Mouse (Mus musculus) embryonic facial prominence, embryonic 10.5 days (tissue): ENCODE measurements around the gene Alpl. TPM values are rescaled to one million over a fixed set of nuclear protein-coding genes. Genes with fewer than 3 reads are reported as not detected.

Experiments
- DNase-seq: peaks from one replicate; pipeline ENCODE4 v3.0.0-alpha.2; 2017; ENCODE audit warnings: low spot score
- H3K27ac ChIP-seq: fragments of 300-500 bp; sonication (generic); replicated peaks from 2 replicates; pipeline ENCODE4 v1.5.1; 2016; ENCODE audit warnings: mild to moderate bottlenecking
- H3K27me3 ChIP-seq: fragments of 300-500 bp; sonication (generic); replicated peaks from 2 replicates; pipeline ENCODE4 v1.6.1; 2016; ENCODE audit warnings: low read depth, mild to moderate bottlenecking; ENCODE audit not compliant: poor library complexity, severe bottlenecking
- H3K36me3 ChIP-seq: fragments of 300-500 bp; sonication (generic); replicated peaks from 2 replicates; pipeline ENCODE4 v1.6.1; 2016; ENCODE audit warnings: mild to moderate bottlenecking, moderate library complexity
- H3K4me1 ChIP-seq: fragments of 300-500 bp; sonication (generic); 2 replicates; pipeline ENCODE4 v1.6.1; 2016
- H3K4me3 ChIP-seq: fragments of 300-500 bp; sonication (generic); 2 replicates; pipeline ENCODE4 v1.5.1; 2016; ENCODE audit warnings: mild to moderate bottlenecking, moderate library complexity
- H3K9me3 ChIP-seq: fragments of 300-500 bp; sonication (generic); 2 replicates; pipeline ENCODE4 v1.6.1; 2016; ENCODE audit warnings: mild to moderate bottlenecking
- WGBS: fragments of 180-500 bp; shearing (Covaris S2); methylation state at CpG from one replicate; pipeline ENCODE4 v1.1.7; 2016; 5-methylcytosine and 5-hydroxymethylcytosine counted together
- polyA plus RNA-seq: library from polyadenylated mRNA; unstranded; fragments of >200 nt; fragmentation: Nextera tagmentation; extraction: Ambion mirVana; gene quantifications from 2 replicates; pipeline ENCODE4 v1.2.1, GENCODE M21; 2016

Gene Alpl
- polyA plus RNA-seq, 1 experiment from 2014 or later = 12.9 TPM

GRCm38 (mm10) chr4:137747091-137747490, 49.1 kb downstream of the Alpl start:
- Histone ChIP-seq H3K27ac (no peak overlapping the region), H3K27me3 (0 out of 2 replicates have a peak, but pooled peaks cover 5% of the 10 kb centered on the region), H3K4me3 (no peak overlapping the region), H3K36me3 (peaks cover 6% of the 10 kb centered on the region; the same call in 1 of the 2 replicates), H3K4me1 (peaks cover 35% of the 10 kb centered on the region), H3K9me3 (no peaks in the 10 kb centered on the region)
- no peak for DNase-seq
- WGBS = 83% methylated on average over 9 of the region's 9 CpGs

- peaks cover 6% of the 10 kb centered on the region; the same call in 1 of the 2 replicates for H3K36me3 ChIP-seq
- H3K27me3 ChIP-seq = no peaks in the 10 kb centered on the region
- peak overlapping the region; percentile 61; the same call in 1 of the 2 replicates for H3K27ac ChIP-seq
- H3K9me3 ChIP-seq = no peaks in the 10 kb centered on the region
- 69% methylated on average over 13 of the region's 13 CpGs for WGBS
- H3K4me1 ChIP-seq = peaks cover 14% of the 10 kb centered on the region
- H3K4me3 ChIP-seq = no peak overlapping the region
- peak; percentile 35 for DNase-seq
Measured at GRCm38 (mm10) chr4:137744433-137744918, 51.7 kb downstream of the Alpl start.

GRCm38 (mm10) chr4:137743791-137744190, 52.4 kb downstream of the Alpl start:
- H3K4me1 ChIP-seq = peaks cover 14% of the 10 kb centered on the region
- no peak overlapping the region for H3K27ac ChIP-seq
- no peak overlapping the region for H3K4me3 ChIP-seq
- H3K27me3 ChIP-seq = no peaks in the 10 kb centered on the region
- H3K36me3 ChIP-seq = peaks cover 6% of the 10 kb centered on the region; the same call in 1 of the 2 replicates
- WGBS = 67% methylated on average over 7 of the region's 7 CpGs
- DNase-seq = no peak
- no peaks in the 10 kb centered on the region for H3K9me3 ChIP-seq

- Histone ChIP-seq H3K36me3 (no peaks in the 10 kb centered on the region), H3K27me3 (no peaks in the 10 kb centered on the region), H3K4me3 (no peak overlapping the region), H3K9me3 (no peaks in the 10 kb centered on the region), H3K4me1 (peaks cover 44% of the 10 kb centered on the region), H3K27ac (no peak overlapping the region)
- DNase-seq = no peak
- 88% methylated on average over 7 of the region's 7 CpGs for WGBS
Measured at GRCm38 (mm10) chr4:137740350-137740749, 55.8 kb downstream of the Alpl start.

GRCm38 (mm10) chr4:137739151-137739923, 56.8 kb downstream of the Alpl start:
- Histone ChIP-seq H3K4me3 (peak overlapping the region; percentile 32), H3K27ac (no peak overlapping the region), H3K36me3 (no peaks in the 10 kb centered on the region), H3K4me1 (peaks cover 50% of the 10 kb centered on the region), H3K9me3 (no peaks in the 10 kb centered on the region), H3K27me3 (no peaks in the 10 kb centered on the region)
- DNase-seq = peak; percentile 61
- WGBS = 52% methylated on average over 9 of the region's 9 CpGs

- H3K36me3 ChIP-seq = no peaks in the 10 kb centered on the region
- H3K9me3 ChIP-seq = no peaks in the 10 kb centered on the region
- 48% methylated on average over 3 of the region's 3 CpGs for WGBS
- 0 out of 2 replicates have a peak, but pooled peaks cover 4% of the 10 kb centered on the region for H3K27me3 ChIP-seq
- peaks cover 50% of the 10 kb centered on the region for H3K4me1 ChIP-seq
- DNase-seq = no peak
- no peak overlapping the region for H3K27ac ChIP-seq
- H3K4me3 ChIP-seq = no peak overlapping the region
Measured at GRCm38 (mm10) chr4:137737760-137738159, 58.4 kb downstream of the Alpl start.

GRCm38 (mm10) chr4:137736220-137736701, 59.9 kb downstream of the Alpl start:
- 54% methylated on average over 11 of the region's 11 CpGs for WGBS
- Histone ChIP-seq H3K4me1 (peaks cover 53% of the 10 kb centered on the region), H3K36me3 (no peaks in the 10 kb centered on the region), H3K27me3 (peaks cover 17% of the 10 kb centered on the region), H3K27ac (peak overlapping the region; percentile 70), H3K9me3 (no peaks in the 10 kb centered on the region), H3K4me3 (no peak overlapping the region)
- DNase-seq = no peak

- Histone ChIP-seq H3K9me3 (no peaks in the 10 kb centered on the region), H3K27ac (no peak overlapping the region), H3K4me3 (no peak overlapping the region), H3K36me3 (no peaks in the 10 kb centered on the region), H3K27me3 (peaks cover 43% of the 10 kb centered on the region), H3K4me1 (peaks cover 54% of the 10 kb centered on the region)
- no peak for DNase-seq
- 69% methylated on average over 5 of the region's 5 CpGs for WGBS
Measured at GRCm38 (mm10) chr4:137733459-137733858, 62.7 kb downstream of the Alpl start.

- Histone ChIP-seq H3K9me3 (no peaks in the 10 kb centered on the region), H3K4me1 (peaks cover 54% of the 10 kb centered on the region)
- WGBS = 78% methylated on average over 3 of the region's 3 CpGs
Measured at GRCm38 (mm10) chr4:137732962-137733361, 63.2 kb downstream of the Alpl start.

GRCm38 (mm10) chr4:137732361-137732760, 63.8 kb downstream of the Alpl start:
- Histone ChIP-seq H3K4me3 (no peak overlapping the region), H3K27me3 (peaks cover 54% of the 10 kb centered on the region), H3K36me3 (no peaks in the 10 kb centered on the region), H3K4me1 (peaks cover 54% of the 10 kb centered on the region), H3K9me3 (no peaks in the 10 kb centered on the region), H3K27ac (no peak overlapping the region; the same call in 1 of the 2 replicates)
- no peak for DNase-seq
- 76% methylated on average over 3 of the region's 3 CpGs for WGBS

More at GRCm38 (mm10) chr4:137732962-137733361, 63.2 kb downstream of the Alpl start:
- Histone ChIP-seq H3K27me3 (peaks cover 48% of the 10 kb centered on the region), H3K36me3 (no peaks in the 10 kb centered on the region), H3K4me3 (no peak overlapping the region), H3K27ac (no peak overlapping the region; the same call in 1 of the 2 replicates)
- no peak for DNase-seq

- peaks cover 59% of the 10 kb centered on the region for H3K27me3 ChIP-seq
- H3K27ac ChIP-seq = peak overlapping the region; percentile 14; the same call in 1 of the 2 replicates
- H3K36me3 ChIP-seq = no peaks in the 10 kb centered on the region
- H3K4me3 ChIP-seq = no peak overlapping the region
- 74% methylated on average over 10 of the region's 10 CpGs for WGBS
- peaks cover 54% of the 10 kb centered on the region for H3K4me1 ChIP-seq
- H3K9me3 ChIP-seq = no peaks in the 10 kb centered on the region
- DNase-seq = no peak
Measured at GRCm38 (mm10) chr4:137731891-137732290, 64.3 kb downstream of the Alpl start.

- no peak overlapping the region for H3K27ac ChIP-seq
- no peaks in the 10 kb centered on the region for H3K36me3 ChIP-seq
- 82% methylated on average over 8 of the region's 8 CpGs for WGBS
- H3K9me3 ChIP-seq = no peaks in the 10 kb centered on the region
- H3K4me3 ChIP-seq = no peak overlapping the region
- H3K4me1 ChIP-seq = peaks cover 48% of the 10 kb centered on the region
- peaks cover 66% of the 10 kb centered on the region for H3K27me3 ChIP-seq
- no peak for DNase-seq
Measured at GRCm38 (mm10) chr4:137730757-137731156, 65.4 kb downstream of the Alpl start.

- WGBS = 19% methylated on average over 3 of the region's 3 CpGs
- Histone ChIP-seq H3K4me3 (no peak overlapping the region), H3K4me1 (peaks cover 47% of the 10 kb centered on the region), H3K27ac (no peak overlapping the region), H3K9me3 (no peaks in the 10 kb centered on the region), H3K27me3 (peaks cover 71% of the 10 kb centered on the region), H3K36me3 (no peaks in the 10 kb centered on the region)
- DNase-seq = peak; percentile 92
Measured at GRCm38 (mm10) chr4:137730134-137730533, 66.0 kb downstream of the Alpl start.
